Mouse (Mus musculus): ENCODE data around the gene Tesc. TPM values are rescaled to one million over a fixed set of nuclear protein-coding genes. Genes with fewer than 3 reads are reported as not detected.
A peak's percentile ranks its signal among the peaks of the same experiment; 100 is the strongest.

The Tesc gene
- polyA plus RNA-seq, 1 experiment: 0.88 TPM

DNA sequence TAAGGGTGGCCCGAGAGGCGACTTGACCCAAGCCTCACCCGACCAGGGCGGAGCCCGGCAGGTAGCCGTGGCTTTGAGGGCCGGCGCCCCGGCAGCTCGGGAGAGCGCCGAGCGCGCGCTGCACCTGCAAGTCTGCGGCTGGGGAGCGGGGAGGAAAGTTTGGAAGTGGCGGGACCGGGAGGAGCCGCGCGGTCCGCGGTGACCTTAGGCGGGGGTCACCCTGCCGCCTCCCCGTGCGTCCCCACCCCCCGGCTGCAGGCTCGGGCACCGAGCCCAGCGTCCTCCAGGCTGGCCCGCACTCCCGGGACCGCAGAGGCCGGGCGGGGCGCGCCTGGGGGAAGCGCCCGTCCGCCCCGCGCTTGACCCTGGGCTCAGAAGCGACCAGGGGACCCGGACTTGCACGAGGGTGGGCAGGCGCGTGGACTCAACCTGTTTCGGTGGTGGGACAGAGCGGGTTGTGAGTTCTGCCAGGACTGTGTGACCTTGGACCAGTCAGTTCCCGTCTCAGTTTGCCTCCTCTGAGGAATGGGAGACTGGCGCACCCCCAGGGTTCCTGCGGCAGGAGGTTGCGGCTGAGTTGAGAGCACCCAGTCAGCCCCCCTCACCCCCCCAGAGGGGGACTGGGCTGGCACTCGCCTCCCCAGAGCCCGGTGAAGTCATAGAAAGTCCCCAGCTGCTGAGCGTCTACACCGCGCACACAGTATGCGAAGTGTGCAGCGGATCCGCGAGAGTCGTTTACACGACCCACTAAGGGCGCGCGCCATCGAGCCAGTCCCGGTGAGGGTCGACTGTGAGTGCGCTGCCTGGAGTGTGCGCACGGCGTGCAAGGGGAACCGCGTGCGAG, 870 bp downstream of the Tesc start:
- Histone ChIP-seq H3K4me3 (ENCODE audit: insufficient read depth, low read length) (peak overlapping the region; percentile 39), H3K4me1 (ENCODE audit: control insufficient read depth, insufficient read depth, low read length) (peaks cover 4% of the 10 kb centered on the region), H3K27ac (ENCODE audit: insufficient read depth, low read length) (no peak overlapping the region)
- TF ChIP-seq POLR2A (IDR thresholded peaks at IDR 0.05; ENCODE audit: low read depth, low read length) (no peak), CTCF (IDR thresholded peaks at IDR 0.05; ENCODE audit: borderline replicate concordance, insufficient read depth, low read length) (no peak)

DNA sequence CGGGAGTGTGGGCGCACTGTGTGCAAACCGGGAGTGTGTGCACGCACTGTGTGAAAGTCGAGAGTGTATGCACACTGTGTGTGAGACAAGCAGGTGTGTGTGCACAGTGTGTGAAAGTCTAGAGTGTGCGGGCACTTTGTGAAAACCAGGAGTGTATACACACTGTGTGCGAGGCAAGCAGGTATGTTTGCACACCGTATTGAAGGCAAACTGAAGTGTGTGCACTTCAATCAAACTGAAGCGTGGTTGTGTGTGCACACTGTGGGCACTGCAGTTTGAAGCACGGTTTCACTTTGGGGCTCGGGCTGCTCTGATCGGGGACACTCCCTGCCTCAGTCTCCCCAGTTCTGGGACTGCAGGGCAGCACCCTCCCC, 1.5 kb downstream of the Tesc start:
- H3K4me1 ChIP-seq (ENCODE audit: control insufficient read depth, insufficient read depth, low read length): peaks cover 4% of the 10 kb centered on the region
- peak overlapping the region; percentile 25 for H3K4me3 ChIP-seq (ENCODE audit: insufficient read depth, low read length)
- no peak overlapping the region for H3K27ac ChIP-seq (ENCODE audit: insufficient read depth, low read length)
- TF ChIP-seq CTCF (IDR thresholded peaks at IDR 0.05; ENCODE audit: borderline replicate concordance, insufficient read depth, low read length): no peak
- TF ChIP-seq POLR2A (IDR thresholded peaks at IDR 0.05; ENCODE audit: low read depth, low read length): no peak

DNA sequence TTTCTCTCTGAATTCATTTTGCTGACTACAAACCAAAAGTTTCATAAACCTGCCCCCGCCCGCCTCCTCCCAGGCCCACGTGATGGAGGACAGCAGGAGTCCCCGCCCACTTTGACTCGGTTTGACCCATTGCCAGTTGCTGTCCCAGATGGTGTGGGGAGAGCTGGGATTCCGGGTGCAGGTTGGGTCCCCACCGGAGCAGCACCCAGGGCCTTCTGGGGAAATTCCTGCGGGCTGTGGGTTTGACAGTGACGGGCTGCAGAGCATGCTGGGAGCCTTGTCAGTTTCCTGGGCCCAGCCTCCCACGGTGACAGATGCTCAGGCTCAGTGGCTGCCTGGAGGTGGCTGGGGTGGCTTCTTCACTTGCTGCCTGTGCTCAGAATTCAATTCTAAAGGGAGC, 1.9 kb downstream of the Tesc start:
- peaks cover 4% of the 10 kb centered on the region for H3K4me1 ChIP-seq (ENCODE audit: control insufficient read depth, insufficient read depth, low read length)
- peak overlapping the region; percentile 25 for H3K4me3 ChIP-seq (ENCODE audit: insufficient read depth, low read length)
- TF ChIP-seq POLR2A (IDR thresholded peaks at IDR 0.05; ENCODE audit: low read depth, low read length) (no peak), CTCF (IDR thresholded peaks at IDR 0.05; ENCODE audit: borderline replicate concordance, insufficient read depth, low read length) (no peak)
- H3K27ac ChIP-seq (ENCODE audit: insufficient read depth, low read length): no peak overlapping the region

DNA sequence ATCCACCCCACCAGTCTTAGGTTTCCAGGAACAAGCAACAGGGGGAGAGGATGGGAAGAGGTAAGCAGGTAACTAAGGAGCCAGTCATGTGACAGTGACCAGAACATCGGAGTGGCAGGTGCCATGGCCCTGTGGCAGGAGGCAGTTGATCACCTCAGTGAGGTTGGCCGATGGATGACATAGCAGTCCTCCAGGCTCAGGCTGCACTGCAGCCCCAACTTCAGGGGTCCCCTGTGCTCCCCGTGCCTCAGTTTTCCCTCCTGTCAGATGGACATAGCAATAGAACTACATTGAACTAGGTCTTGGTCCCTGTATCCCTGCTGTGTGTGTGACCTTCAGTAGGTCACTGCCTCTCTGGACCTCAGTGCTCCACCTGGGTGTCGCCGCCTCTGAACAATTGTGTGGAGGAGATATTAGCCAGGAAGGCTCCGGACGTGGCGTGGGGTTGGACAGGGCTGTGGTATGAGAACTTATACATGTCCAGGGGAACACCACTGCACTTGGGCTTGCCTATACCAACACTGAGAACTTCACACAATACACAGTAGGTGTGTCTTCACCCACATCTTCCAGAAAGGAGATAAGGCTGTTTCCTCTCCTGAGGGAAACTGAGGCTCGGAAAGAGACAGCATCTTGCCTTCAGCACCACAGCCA, 2.6 kb downstream of the Tesc start:
- Histone ChIP-seq H3K4me3 (ENCODE audit: insufficient read depth, low read length) (no peak overlapping the region), H3K27ac (ENCODE audit: insufficient read depth, low read length) (no peak overlapping the region), H3K4me1 (ENCODE audit: control insufficient read depth, insufficient read depth, low read length) (peaks cover 4% of the 10 kb centered on the region)
- TF ChIP-seq POLR2A (IDR thresholded peaks at IDR 0.05; ENCODE audit: low read depth, low read length) (no peak), CTCF (IDR thresholded peaks at IDR 0.05; ENCODE audit: borderline replicate concordance, insufficient read depth, low read length) (no peak)

DNA sequence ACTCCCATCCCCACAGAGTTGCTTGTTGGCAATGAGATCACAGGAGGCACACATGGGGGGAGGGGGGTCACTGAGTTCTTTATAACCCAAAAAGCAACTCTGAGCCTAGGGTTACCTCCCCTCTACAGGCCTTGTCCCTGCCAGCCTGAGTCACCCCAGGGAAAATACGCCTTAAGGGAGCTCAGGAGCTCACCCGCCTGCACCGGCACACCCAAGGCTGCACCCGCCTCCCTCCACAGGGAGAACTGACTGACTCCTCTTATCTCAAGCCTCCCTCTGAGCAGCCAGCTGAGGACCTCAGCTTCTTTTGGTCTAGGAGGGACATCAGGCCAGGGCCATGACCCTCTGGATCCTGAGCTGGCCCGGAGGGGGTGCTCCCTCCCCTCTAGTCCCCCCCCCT, 3.5 kb downstream of the Tesc start:
- Histone ChIP-seq H3K4me3 (ENCODE audit: insufficient read depth, low read length) (no peak overlapping the region), H3K4me1 (ENCODE audit: control insufficient read depth, insufficient read depth, low read length) (peaks cover 4% of the 10 kb centered on the region), H3K27ac (ENCODE audit: insufficient read depth, low read length) (no peak overlapping the region)
- no peak for TF ChIP-seq CTCF (IDR thresholded peaks at IDR 0.05; ENCODE audit: borderline replicate concordance, insufficient read depth, low read length)
- TF ChIP-seq POLR2A (IDR thresholded peaks at IDR 0.05; ENCODE audit: low read depth, low read length): no peak

DNA sequence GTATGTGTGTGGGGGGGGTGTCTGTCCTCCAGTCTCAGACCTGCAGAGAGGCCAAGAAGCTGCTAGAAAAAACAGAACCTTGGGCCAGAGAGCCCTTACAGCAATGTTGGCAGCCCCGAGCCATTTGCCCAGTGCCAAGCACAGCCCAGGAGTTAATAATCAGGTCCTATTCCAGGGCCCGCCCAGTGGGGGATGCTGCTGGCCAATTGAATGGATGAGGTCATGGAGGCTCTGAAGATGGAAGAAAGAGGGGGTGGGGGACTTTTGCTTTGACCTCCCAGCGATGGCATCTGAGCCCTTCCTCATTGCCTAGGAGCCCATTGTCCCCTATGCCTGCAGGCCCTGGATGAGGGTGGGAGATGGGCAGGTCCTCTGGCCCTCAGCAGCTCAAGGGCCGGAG, 4.0 kb downstream of the Tesc start:
- H3K4me3 ChIP-seq (ENCODE audit: insufficient read depth, low read length): no peak overlapping the region
- TF ChIP-seq POLR2A (IDR thresholded peaks at IDR 0.05; ENCODE audit: low read depth, low read length) (no peak), CTCF (IDR thresholded peaks at IDR 0.05; ENCODE audit: borderline replicate concordance, insufficient read depth, low read length) (no peak)
- H3K27ac ChIP-seq (ENCODE audit: insufficient read depth, low read length): no peak overlapping the region
- H3K4me1 ChIP-seq (ENCODE audit: control insufficient read depth, insufficient read depth, low read length): peaks cover 4% of the 10 kb centered on the region

DNA sequence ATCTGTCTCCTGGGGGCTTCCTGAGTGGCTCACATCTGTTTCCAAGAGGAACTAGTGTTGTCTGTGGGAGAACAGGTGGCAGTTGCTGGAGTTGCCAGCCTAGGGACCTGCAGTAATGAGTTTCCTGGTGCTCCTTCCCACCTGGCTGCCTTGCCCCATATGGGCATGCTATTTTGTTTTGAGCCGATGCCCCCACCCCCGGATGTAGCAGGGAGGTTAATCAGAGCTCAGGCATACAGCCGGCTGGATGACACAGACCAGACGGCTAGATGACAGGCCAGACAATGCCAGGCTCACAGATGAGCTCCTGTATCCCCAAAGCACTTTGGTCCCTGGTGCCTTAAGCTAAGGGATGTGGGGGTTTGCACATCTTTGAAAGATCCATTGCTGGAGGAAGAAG, 5.8 kb downstream of the Tesc start:
- no peak overlapping the region for H3K27ac ChIP-seq (ENCODE audit: insufficient read depth, low read length)

DNA sequence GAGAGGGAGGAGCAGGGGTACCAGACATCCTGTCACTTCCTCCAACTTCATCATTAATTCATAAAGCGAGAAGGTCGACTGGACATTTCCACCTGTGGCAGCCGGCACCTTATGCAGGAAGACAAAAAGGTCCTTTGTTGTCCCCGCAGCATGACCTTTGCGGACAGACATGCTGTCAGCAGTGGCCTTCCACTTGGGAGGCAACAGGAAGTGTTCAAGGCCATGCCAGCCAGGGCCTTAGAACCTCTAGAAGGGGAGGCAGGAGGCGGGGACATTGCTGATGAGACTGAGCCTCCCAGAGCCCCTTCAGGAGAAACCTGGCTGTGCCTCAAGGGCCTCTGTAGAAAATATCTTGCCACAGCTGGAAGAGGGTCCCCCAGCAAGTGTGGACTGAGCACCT, 6.2 kb downstream of the Tesc start:
- TF ChIP-seq CTCF (IDR thresholded peaks at IDR 0.05; ENCODE audit: borderline replicate concordance, insufficient read depth, low read length) (no peak), POLR2A (IDR thresholded peaks at IDR 0.05; ENCODE audit: low read depth, low read length) (no peak)
- H3K4me1 ChIP-seq (ENCODE audit: control insufficient read depth, insufficient read depth, low read length): peaks cover 4% of the 10 kb centered on the region
- no peak overlapping the region for H3K4me3 ChIP-seq (ENCODE audit: insufficient read depth, low read length)
- no peak overlapping the region for H3K27ac ChIP-seq (ENCODE audit: insufficient read depth, low read length)

More for the DNA sequence above, 5.8 kb downstream of the Tesc start:
- Histone ChIP-seq H3K4me3 (ENCODE audit: insufficient read depth, low read length) (no peak overlapping the region), H3K4me1 (ENCODE audit: control insufficient read depth, insufficient read depth, low read length) (peaks cover 4% of the 10 kb centered on the region)
- no peak for TF ChIP-seq CTCF (IDR thresholded peaks at IDR 0.05; ENCODE audit: borderline replicate concordance, insufficient read depth, low read length)
- TF ChIP-seq POLR2A (IDR thresholded peaks at IDR 0.05; ENCODE audit: low read depth, low read length): no peak

DNA sequence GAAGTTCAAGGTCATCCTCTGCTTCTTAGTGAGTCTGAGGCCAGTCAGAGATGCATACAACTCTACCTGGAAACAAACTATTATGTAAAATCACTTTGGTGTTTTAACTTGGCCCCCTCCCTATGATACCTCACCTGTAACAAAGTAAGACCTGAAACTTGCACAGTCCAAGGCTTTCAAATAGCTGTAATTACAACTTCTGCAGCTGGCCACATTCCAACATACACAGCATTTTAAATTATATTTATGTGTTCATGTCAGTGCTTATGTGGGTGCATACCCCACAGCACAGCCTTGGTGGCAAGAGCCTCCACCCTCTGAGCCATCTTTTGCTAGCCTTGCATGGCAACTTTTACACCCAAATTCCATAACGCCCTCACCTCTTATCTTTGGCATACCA, 7.1 kb downstream of the Tesc start:
- TF ChIP-seq CTCF (IDR thresholded peaks at IDR 0.05; ENCODE audit: borderline replicate concordance, insufficient read depth, low read length): no peak
- TF ChIP-seq POLR2A (IDR thresholded peaks at IDR 0.05; ENCODE audit: low read depth, low read length): no peak
- Histone ChIP-seq H3K27ac (ENCODE audit: insufficient read depth, low read length) (no peak overlapping the region), H3K4me3 (ENCODE audit: insufficient read depth, low read length) (no peak overlapping the region), H3K4me1 (ENCODE audit: control insufficient read depth, insufficient read depth, low read length) (no peaks in the 10 kb centered on the region)

DNA sequence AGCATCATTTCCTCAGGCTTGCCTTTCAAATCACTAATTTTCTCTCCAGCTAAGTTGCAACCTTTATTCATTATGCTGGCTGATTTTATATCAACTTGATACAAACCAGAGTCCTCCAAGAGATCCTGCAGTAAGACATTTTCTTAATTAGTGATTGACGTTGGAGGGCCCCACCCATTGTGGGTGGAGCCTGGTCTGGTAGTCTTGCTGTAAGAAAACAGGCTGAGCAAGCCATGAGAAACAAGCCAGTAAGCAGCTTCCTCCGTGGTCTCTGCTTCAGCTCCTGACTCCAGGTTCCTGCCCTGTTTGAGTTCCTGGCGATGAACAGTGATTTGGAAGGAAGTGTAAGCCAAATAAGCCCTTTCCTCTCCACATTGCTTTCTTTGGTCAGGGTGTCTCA, 8.2 kb downstream of the Tesc start:
- H3K4me1 ChIP-seq (ENCODE audit: control insufficient read depth, insufficient read depth, low read length): no peaks in the 10 kb centered on the region
- H3K27ac ChIP-seq (ENCODE audit: insufficient read depth, low read length): no peak overlapping the region
- no peak overlapping the region for H3K4me3 ChIP-seq (ENCODE audit: insufficient read depth, low read length)
- TF ChIP-seq POLR2A (IDR thresholded peaks at IDR 0.05; ENCODE audit: low read depth, low read length) (no peak), CTCF (IDR thresholded peaks at IDR 0.05; ENCODE audit: borderline replicate concordance, insufficient read depth, low read length) (no peak)
